Mouse (Mus musculus) heart, embryonic 11.5 days (tissue): ENCODE data around the gene Fbxo48. TPM values are rescaled to one million over a fixed set of nuclear protein-coding genes. Genes with fewer than 3 reads are reported as not detected.
A peak's percentile ranks its signal among the peaks of the same experiment; 100 is the strongest.

Source experiments
- ATAC-seq: fragments of 200-750 bp; cut with Nextera tagmentation; replicated peaks from 2 replicates; pipeline ENCODE4 v1.8.0; 2017; ENCODE audit warnings: moderate library complexity; ENCODE audit not compliant: insufficient number of reproducible peaks, low FRiP score, low TSS enrichment
- H3K27ac ChIP-seq: fragments of 300-500 bp; sonication (generic); 2 replicates; pipeline ENCODE4 v1.5.1; 2014; ENCODE audit warnings: mild to moderate bottlenecking, low read depth, low read length
- H3K27me3 ChIP-seq: fragments of 300-500 bp; sonication (generic); 2 replicates; pipeline ENCODE4 v1.6.1; 2014; ENCODE audit warnings: mild to moderate bottlenecking, low read length, mixed read lengths; ENCODE audit not compliant: control insufficient read depth, insufficient read depth
- H3K36me3 ChIP-seq: fragments of 300-500 bp; sonication (generic); 2 replicates; pipeline ENCODE4 v1.6.1; 2014; ENCODE audit warnings: mild to moderate bottlenecking, low read length, moderate library complexity, mixed read lengths; ENCODE audit not compliant: control insufficient read depth, insufficient read depth
- H3K4me1 ChIP-seq: fragments of 300-500 bp; sonication (generic); 2 replicates; pipeline ENCODE4 v1.6.1; 2014; ENCODE audit warnings: low read length; ENCODE audit not compliant: control insufficient read depth, insufficient read depth
- H3K4me2 ChIP-seq: fragments of 300-500 bp; sonication (generic); 2 replicates; pipeline ENCODE4 v1.6.1; 2014; ENCODE audit warnings: mild to moderate bottlenecking, moderate library complexity
- H3K4me3 ChIP-seq: fragments of 300-500 bp; sonication (generic); 2 replicates; pipeline ENCODE4 v1.5.1; 2014; ENCODE audit warnings: low read depth, low read length
- H3K9ac ChIP-seq: fragments of 300-500 bp; sonication (generic); 2 replicates; pipeline ENCODE4 v1.6.1; 2014; ENCODE audit warnings: mild to moderate bottlenecking, low read depth, low read length, moderate library complexity
- H3K9me3 ChIP-seq: fragments of 300-500 bp; sonication (generic); replicated peaks from 2 replicates; pipeline ENCODE4 v1.6.1; 2016; ENCODE audit warnings: low read length; ENCODE audit not compliant: control insufficient read depth
- WGBS: fragments of 180-500 bp; shearing (Covaris S2); extraction: QIAGEN DNeasy Blood & Tissue Kit; methylation state at CpG from one replicate; pipeline ENCODE4 v1.1.7; 2014; ENCODE audit not compliant: insufficient replicate concordance; 5-methylcytosine and 5-hydroxymethylcytosine counted together
- polyA plus RNA-seq: library from polyadenylated mRNA; unstranded; fragments of >200 nt; fragmentation: Nextera tagmentation; extraction: Ambion mirVana; gene quantifications from 2 replicates; pipeline ENCODE4 v1.2.1, GENCODE M21; 2014

The Fbxo48 gene
- polyA plus RNA-seq, 1 experiment from 2014 or later, result 1.7 TPM

DNA sequence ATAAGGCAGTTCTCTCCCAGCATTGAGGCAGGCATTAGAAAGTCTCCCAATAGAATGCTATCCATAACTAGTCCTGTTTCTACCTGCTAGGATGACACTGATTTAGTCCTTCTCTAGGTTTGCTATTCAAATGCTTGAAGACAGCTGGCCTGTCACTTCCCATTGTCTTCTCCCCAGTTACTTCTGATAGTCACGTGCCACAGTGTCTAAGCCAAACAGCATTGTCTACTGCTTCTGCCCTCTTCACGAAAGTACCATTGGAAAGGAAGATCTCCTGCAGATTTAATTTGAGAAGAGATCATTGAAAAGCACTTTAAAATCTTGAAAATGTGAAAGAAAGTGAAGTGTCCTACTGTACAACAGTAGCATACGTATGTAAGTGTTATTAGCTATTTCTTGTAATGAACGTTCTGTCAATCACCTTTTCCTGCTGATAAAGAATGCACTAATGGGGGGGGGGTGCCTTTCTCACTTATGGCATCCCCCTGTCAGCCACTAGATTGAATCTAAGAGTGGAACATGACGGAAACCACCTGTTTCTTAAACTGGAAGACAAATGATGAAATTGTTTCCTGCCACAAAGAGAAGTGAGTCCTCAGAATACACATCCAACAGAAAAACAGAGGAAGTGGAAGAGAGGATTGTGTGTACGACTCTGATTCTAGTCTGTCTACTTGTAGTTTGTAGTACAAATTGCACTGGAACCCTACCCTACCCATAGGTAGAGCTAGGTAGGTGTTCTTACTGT, 5.1 kb downstream of the Fbxo48 start:
- Histone ChIP-seq H3K4me3 (no peak overlapping the region), H3K36me3 (no peaks in the 10 kb centered on the region), H3K9ac (no peak overlapping the region), H3K27ac (no peak overlapping the region), H3K4me1 (no peaks in the 10 kb centered on the region), H3K4me2 (no peak overlapping the region), H3K9me3 (no peaks in the 10 kb centered on the region), H3K27me3 (no peaks in the 10 kb centered on the region)
- 82% methylated on average over 6 of the region's 6 CpGs for WGBS
- no peak for ATAC-seq

- WGBS, result 89% methylated on average over 6 of the region's 6 CpGs
Measured at GRCm38 (mm10) chr11:16957030-16957429, 5.9 kb downstream of the Fbxo48 start.

DNA sequence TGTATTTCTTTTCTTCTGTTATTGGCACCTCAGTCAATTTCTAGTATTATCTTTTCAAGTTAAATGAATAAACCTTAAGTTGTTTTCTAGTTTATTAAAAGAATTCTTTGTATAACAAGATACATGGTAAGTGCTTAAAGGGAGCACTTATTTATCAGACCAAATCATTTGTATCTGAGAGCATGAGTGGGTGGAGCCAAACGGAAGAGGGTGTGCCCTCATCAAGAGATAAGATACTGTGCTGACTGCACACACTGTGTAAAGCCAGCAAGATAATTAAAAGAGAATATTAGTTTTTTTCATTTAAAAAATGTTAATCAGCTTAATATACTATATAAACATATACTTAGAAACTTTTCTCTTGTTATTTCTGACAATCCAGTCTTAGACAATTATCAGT, 7.3 kb downstream of the Fbxo48 start:
- Histone ChIP-seq H3K9ac (no peak overlapping the region), H3K27me3 (no peaks in the 10 kb centered on the region), H3K4me2 (no peak overlapping the region), H3K36me3 (no peaks in the 10 kb centered on the region), H3K9me3 (no peaks in the 10 kb centered on the region), H3K4me3 (no peak overlapping the region), H3K4me1 (no peaks in the 10 kb centered on the region), H3K27ac (no peak overlapping the region)
- WGBS, result 65% methylated on average over 1 of the region's 1 CpGs
- no peak for ATAC-seq

More at GRCm38 (mm10) chr11:16957030-16957429, 5.9 kb downstream of the Fbxo48 start:
- H3K4me2 ChIP-seq, result no peak overlapping the region
- H3K27me3 ChIP-seq, result no peaks in the 10 kb centered on the region
- no peaks in the 10 kb centered on the region for H3K9me3 ChIP-seq
- no peak overlapping the region for H3K4me3 ChIP-seq
- no peak overlapping the region for H3K27ac ChIP-seq
- no peaks in the 10 kb centered on the region for H3K36me3 ChIP-seq
- no peak for ATAC-seq
- no peak overlapping the region for H3K9ac ChIP-seq
- H3K4me1 ChIP-seq, result no peaks in the 10 kb centered on the region

- 31% methylated on average over 2 of the region's 2 CpGs for WGBS
- no peak overlapping the region for H3K4me2 ChIP-seq
- no peak overlapping the region for H3K9ac ChIP-seq
- H3K36me3 ChIP-seq, result no peaks in the 10 kb centered on the region
- H3K4me3 ChIP-seq, result no peak overlapping the region
- no peaks in the 10 kb centered on the region for H3K9me3 ChIP-seq
- ATAC-seq, result no peak
- no peaks in the 10 kb centered on the region for H3K27me3 ChIP-seq
- no peak overlapping the region for H3K27ac ChIP-seq
- no peaks in the 10 kb centered on the region for H3K4me1 ChIP-seq
Measured at GRCm38 (mm10) chr11:16967806-16968205, 16.6 kb downstream of the Fbxo48 start.

DNA sequence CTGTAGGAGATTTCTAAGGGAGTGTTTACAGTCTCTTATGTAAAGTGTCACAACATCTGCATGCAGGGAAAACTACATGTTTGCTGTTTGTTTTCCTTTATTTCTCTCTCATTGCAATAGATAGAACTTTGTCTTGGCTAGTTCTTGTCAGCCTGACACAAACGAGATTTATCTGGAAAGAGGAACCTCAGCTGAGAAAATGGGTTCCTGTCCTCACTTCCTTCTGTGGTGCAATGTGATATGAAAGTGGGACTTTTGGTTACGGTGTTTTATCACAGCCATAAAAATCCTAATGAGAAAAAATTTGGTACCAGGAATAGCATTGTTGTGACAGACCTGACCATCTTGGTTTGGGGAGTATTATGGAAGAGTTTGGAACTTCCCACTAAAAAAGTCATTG, 18.5 kb downstream of the Fbxo48 start:
- Histone ChIP-seq H3K4me3 (no peak overlapping the region), H3K4me1 (no peaks in the 10 kb centered on the region), H3K27ac (no peak overlapping the region), H3K9ac (no peak overlapping the region), H3K4me2 (no peak overlapping the region), H3K9me3 (no peaks in the 10 kb centered on the region), H3K36me3 (no peaks in the 10 kb centered on the region), H3K27me3 (no peaks in the 10 kb centered on the region)
- WGBS, result 53% methylated on average over 2 of the region's 2 CpGs
- ATAC-seq, result no peak

DNA sequence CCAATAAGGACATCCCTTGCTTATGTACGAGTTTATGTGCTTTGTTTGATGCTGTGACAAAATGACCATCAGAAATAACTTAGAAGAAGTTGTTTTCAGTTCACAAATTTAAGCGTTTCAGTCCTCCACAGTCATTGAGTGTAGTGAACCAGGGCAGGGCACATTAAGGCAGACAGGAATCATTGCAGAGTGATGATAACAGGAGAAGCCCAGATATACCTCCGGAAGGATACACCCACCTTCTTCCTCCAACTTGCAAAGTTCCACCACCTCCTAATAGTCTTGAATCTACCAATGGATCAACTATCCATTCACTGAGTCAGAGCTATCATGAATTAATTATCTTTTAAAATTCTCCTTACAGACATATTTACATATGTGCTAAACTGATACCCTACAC, 20.9 kb downstream of the Fbxo48 start:
- no peaks in the 10 kb centered on the region for H3K9me3 ChIP-seq
- H3K4me1 ChIP-seq, result 0 out of 2 replicates have a peak, but pooled peaks cover 1% of the 10 kb centered on the region
- ATAC-seq, result no peak
- WGBS, result 70% methylated on average over 3 of the region's 3 CpGs
- H3K4me2 ChIP-seq, result no peak overlapping the region
- H3K9ac ChIP-seq, result no peak overlapping the region
- H3K27me3 ChIP-seq, result no peaks in the 10 kb centered on the region
- H3K27ac ChIP-seq, result no peak overlapping the region
- no peak overlapping the region for H3K4me3 ChIP-seq
- no peaks in the 10 kb centered on the region for H3K36me3 ChIP-seq

DNA sequence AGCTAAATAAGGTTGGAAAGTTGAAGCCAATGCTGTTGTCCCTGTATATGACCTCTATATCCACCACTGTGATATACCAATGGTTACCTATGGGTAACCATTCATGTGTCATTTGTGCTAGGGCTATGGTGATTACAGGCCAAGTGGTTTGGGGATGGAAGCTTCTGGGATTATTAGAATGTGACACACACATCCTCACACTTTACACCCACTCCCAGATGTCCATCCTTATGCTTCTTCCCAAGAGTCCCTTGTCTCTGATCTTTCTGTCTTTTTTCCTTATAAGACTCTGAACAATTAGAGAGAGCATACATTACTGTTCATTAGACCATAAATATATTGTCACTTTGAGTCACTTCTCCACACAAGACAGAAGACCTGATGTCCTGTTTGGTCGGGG, 21.9 kb downstream of the Fbxo48 start:
- H3K4me2 ChIP-seq, result no peak overlapping the region
- 73% methylated on average over 1 of the region's 1 CpGs for WGBS

GRCm38 (mm10) chr11:16976937-16977336, 25.8 kb downstream of the Fbxo48 start:
- H3K36me3 ChIP-seq, result no peaks in the 10 kb centered on the region
- no peak overlapping the region for H3K4me3 ChIP-seq
- H3K4me2 ChIP-seq, result no peak overlapping the region
- H3K9me3 ChIP-seq, result no peaks in the 10 kb centered on the region
- ATAC-seq, result no peak
- 39% methylated on average over 4 of the region's 4 CpGs for WGBS
- H3K27ac ChIP-seq, result no peak overlapping the region
- no peaks in the 10 kb centered on the region for H3K27me3 ChIP-seq
- H3K9ac ChIP-seq, result no peak overlapping the region
- H3K4me1 ChIP-seq, result 0 out of 2 replicates have a peak, but pooled peaks cover 3% of the 10 kb centered on the region

More for the DNA sequence above, 21.9 kb downstream of the Fbxo48 start:
- H3K4me3 ChIP-seq, result no peak overlapping the region
- no peak overlapping the region for H3K27ac ChIP-seq
- H3K27me3 ChIP-seq, result no peaks in the 10 kb centered on the region
- H3K9me3 ChIP-seq, result no peaks in the 10 kb centered on the region
- no peak for ATAC-seq
- 0 out of 2 replicates have a peak, but pooled peaks cover 3% of the 10 kb centered on the region for H3K4me1 ChIP-seq
- H3K9ac ChIP-seq, result no peak overlapping the region
- no peaks in the 10 kb centered on the region for H3K36me3 ChIP-seq

- Histone ChIP-seq H3K9ac (no peak overlapping the region), H3K9me3 (no peaks in the 10 kb centered on the region), H3K4me1 (0 out of 2 replicates have a peak, but pooled peaks cover 3% of the 10 kb centered on the region), H3K27ac (peak overlapping the region; percentile 12; the same call in 1 of the 2 replicates), H3K27me3 (no peaks in the 10 kb centered on the region), H3K4me3 (no peak overlapping the region), H3K4me2 (no peak overlapping the region), H3K36me3 (no peaks in the 10 kb centered on the region)
- no peak for ATAC-seq
- WGBS, result 51% methylated on average over 2 of the region's 2 CpGs
Measured at GRCm38 (mm10) chr11:16977611-16978010, 26.4 kb downstream of the Fbxo48 start.
